Mouse (Mus musculus): ENCODE measurements around the gene Fam131a.
"Not testable (repeated sequence)": the region's sequence is repeated elsewhere in the genome, so short reads cannot be mapped to it uniquely, and the experiment has no call there.

The Fam131a gene

DNA sequence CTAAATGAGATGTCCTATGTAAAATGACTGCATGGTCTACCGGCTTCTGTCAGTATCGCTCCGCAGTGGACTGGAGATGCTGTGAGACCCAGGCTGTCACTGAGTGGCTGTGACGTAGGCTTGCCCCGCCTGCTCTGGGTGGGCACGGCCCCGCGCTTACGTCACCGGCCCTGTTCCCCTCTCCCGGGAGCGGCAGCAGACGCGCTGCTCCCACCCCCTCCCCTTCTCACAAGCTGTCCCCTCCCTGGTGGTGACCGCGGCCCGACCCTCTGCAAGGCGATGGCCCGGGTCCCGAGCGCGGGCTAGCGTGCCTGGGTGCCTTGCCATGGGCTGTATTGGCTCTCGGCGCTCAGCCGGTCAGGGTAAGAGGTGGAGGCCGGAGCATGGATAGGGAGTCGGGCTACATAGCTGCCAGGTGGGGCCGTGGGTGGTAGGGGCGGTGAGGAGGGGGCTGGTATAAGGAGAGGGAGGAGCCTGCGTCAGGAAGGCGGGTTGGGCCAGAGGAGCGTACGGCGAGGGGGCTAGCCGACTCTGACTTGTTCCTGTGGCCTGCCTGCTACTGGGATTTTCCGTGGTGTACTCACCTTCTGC is at the start of gene Fam131a:
Gene Fam131a (plus strand): TSS at position 131 of the 591 bp plus-strand sequence.
- DNase-seq (ENCODE audit: low spot score in 2 of 2) = peak; percentile 49 to 59

- DNase-seq (ENCODE audit: low spot score in 2 of 2) = no peak
Measured at GRCm38 (mm10) chr16:20643911-20644310, 49.1 kb upstream of the Fam131a start.

GRCm38 (mm10) chr16:20651076-20651946 is 41.7 kb upstream of the Fam131a start, which contains the start of gene Psmd2:
Gene Psmd2 (plus strand): TSS chr16:20651652.
- DNase-seq (ENCODE audit: low spot score in 2 of 2) = peak; percentile 94 to 97

DNA sequence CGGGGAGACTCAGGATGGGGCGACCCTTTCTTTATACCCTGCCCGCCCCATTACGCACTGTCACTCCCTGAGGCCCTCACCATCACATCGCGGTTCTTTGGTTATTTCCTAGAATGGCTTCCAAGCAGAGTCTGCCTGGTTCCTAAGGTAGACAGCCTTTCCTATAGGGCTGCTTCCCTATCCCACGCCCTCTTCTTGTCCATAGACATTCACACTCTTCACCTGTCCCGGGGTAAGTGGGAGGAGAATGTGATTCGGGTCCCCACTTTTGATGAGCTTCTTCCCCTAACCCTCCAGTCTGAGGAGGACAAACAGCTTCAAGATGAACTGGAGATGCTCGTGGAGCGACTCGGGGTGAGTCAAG is 41.1 kb upstream of the Fam131a start:
- no peak for DNase-seq (ENCODE audit: low spot score in 2 of 2)

- no peak for DNase-seq (ENCODE audit: low spot score in 2 of 2)
Measured at GRCm38 (mm10) chr16:20653315-20653714, 39.7 kb upstream of the Fam131a start.

DNA sequence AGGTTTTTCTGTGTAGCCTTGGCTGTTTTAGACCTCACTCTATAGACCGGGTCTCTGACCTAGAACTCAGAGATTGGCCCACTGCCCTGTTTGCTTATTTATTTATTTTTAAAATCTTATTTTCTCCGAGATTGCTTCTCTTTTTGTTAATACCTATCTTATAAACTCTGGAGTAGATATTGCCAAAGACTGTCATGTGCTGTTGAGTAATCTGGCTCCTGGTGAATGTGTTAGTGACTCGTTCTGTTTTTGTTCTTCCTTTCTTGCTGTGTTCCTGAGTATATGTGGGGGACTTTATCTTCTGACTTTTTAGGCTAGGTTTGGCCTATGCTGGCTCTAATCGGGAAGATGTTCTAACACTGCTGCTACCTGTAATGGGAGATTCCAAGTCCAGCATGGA is 35.4 kb upstream of the Fam131a start:
- no peak for DNase-seq (ENCODE audit: low spot score in 2 of 2)

- DNase-seq (ENCODE audit: low spot score in 2 of 2) = not testable (repeated sequence)
Measured at GRCm38 (mm10) chr16:20668013-20668412, 25.0 kb upstream of the Fam131a start, which contains the start of gene Eif4g1. Gene Eif4g1 (plus strand): TSS chr16:20668313.

- DNase-seq (ENCODE audit: low spot score in 2 of 2) = no peak
Measured at GRCm38 (mm10) chr16:20670291-20670690, 22.8 kb upstream of the Fam131a start.

DNA sequence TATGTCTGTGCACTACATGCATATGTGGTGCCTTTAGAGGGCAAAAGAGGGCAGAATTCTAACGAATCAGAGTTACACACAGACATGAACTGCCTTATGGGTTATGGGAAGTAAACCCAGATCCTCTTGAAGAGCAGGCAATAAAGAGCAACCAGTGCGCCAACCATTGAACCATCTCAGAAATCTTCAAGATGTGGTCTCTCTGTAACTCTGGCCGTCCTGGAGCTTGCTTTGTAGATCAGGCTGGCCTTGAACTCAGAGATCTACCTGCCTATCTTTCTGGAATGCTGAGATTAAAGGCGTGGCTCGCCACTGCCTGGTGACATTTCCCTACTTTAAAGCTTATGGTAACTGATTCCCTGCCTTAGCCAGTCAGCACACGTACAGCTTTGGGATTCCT is 21.2 kb upstream of the Fam131a start:
- no peak for DNase-seq (ENCODE audit: low spot score in 2 of 2)

GRCm38 (mm10) chr16:20672500-20672902 is 20.5 kb upstream of the Fam131a start:
- DNase-seq (ENCODE audit: low spot score in 2 of 2) = peak; percentile 85 to 90

- DNase-seq (ENCODE audit: low spot score in 2 of 2) = peak; percentile 20 to 35
Measured at GRCm38 (mm10) chr16:20672965-20673705, 19.9 kb upstream of the Fam131a start.

DNA sequence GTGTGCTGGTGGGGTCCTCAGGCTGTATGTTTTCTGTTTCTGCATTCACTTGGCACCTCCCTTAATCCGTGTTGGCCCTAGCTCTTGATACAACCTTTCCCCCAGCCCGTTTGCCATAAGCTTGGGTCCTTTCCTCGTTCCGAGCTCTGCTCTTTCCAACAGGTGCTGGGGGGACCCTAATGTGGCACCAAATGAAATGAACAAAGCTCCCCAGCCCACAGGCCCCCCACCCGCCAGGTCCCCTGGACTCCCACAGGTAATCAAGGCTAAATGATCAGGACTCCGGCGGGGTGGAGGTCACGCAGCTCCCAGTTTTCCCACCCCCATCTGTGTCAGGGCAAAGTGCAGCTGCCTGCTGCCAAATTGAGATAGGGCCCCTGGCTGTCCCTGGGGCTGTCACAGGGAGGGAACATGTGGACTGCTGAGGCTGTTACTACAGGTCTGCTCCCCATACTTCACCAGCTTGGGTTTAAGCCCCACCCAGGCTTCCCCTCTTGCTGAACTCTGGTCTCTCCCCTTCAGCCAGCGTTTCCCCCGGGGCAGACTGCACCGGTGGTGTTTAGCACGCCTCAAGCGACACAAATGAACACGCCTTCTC is 19.2 kb upstream of the Fam131a start:
- peak; percentile 22 to 29 for DNase-seq (ENCODE audit: low spot score in 2 of 2)

- DNase-seq (ENCODE audit: low spot score in 2 of 2) = no peak
Measured at GRCm38 (mm10) chr16:20675213-20675612, 17.8 kb upstream of the Fam131a start.

GRCm38 (mm10) chr16:20676702-20677101 is 16.3 kb upstream of the Fam131a start:
- no peak for DNase-seq (ENCODE audit: low spot score in 2 of 2)

GRCm38 (mm10) chr16:20677380-20677779 is 15.7 kb upstream of the Fam131a start:
- DNase-seq (ENCODE audit: low spot score in 2 of 2) = no peak

DNA sequence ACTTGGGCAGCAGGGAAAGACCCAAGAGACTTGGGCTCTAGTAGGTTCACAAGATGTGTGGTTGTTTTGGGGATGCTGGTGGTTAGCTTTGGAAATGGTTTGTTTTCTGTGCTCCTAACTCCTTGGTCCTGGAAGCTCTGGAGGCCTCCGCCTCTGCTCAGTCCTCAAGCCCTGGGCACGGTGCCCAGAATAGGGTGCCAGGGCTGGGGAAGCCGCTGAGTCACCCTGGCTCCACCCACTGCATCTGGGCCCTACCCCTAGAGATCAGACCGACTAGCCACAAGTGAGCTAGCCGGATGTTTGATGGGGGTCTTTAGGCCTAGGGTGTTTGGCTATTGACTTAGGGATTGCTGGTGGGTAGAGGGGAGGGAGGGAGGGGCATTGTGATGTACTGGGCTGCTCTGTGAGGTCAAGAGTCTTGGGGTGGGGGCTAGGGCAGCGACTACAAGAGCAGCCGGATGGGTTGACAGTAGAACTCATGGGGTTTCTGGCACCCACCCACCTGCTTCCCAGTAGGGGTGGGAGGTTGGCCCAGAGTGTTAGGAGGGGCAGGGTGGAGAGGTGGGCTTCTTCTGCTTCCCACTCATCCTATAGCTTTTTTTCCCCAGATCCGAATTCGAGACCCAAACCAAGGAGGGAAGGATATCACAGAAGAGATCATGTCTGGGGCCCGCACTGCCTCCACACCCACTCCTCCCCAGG is 14.9 kb upstream of the Fam131a start:
- DNase-seq (ENCODE audit: low spot score in 2 of 2) = peak; percentile 78 to 85

- no peak for DNase-seq (ENCODE audit: low spot score in 2 of 2)
Measured at GRCm38 (mm10) chr16:20690774-20691173, 2.3 kb upstream of the Fam131a start.

DNA sequence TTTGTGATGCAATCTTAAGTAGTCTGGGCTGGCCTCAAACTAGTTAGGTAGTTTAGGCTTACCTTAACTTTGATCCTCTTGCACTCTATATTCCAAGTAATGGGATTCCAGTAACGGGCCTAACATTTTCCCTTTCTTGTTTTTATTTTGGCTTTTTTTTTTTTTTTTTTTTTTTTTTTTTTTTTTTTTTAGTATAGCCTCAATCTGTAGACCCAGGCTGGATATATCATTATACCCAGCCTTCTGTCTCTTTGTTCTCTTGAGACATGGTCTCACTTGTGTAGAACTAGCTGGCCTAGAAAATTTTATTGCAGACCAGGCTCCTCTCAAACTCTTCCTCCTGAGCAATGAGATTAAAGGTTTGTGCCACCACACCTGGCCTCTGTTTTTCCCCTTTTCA is 1.4 kb upstream of the Fam131a start:
- no peak for DNase-seq (ENCODE audit: low spot score in 2 of 2)

- no peak for DNase-seq (ENCODE audit: low spot score in 2 of 2)
Measured at GRCm38 (mm10) chr16:20692241-20692965, 638 bp upstream of the Fam131a start.

DNA sequence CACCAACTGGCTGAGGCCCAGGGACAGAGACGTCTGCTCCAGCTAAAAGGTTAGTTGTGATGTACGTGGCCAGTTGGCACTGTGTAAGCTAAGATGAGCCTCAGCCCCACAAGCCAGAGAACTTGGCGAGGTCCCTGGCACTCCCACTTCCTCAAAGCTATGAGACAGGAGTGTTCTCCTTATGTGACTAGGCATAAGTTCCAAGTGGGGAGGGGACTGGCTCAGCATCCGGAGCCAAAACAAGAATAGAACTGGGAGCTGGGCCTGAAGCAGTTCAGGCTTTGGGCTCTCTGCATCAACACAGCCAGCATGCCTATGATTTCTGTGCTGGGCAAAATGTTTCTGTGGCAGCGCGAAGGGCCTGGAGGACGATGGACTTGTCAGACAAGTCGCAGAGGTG is 1.7 kb downstream of the Fam131a start:
- DNase-seq (ENCODE audit: low spot score in 2 of 2) = no peak

Data from spleen, postnatal 14 days (tissue).